Mouse (Mus musculus) v-Abl transformed pro-B cells (cell line): Measurements from ENCODE around the gene A630001G21Rik.
"Not testable (repeated sequence)": the region's sequence is repeated elsewhere in the genome, so short reads cannot be mapped to it uniquely, and the experiment has no call there.

ENCODE experiments used
- in situ Hi-C, 2 experiments: fragments of 400-800 bp; cut with MboI; formaldehyde crosslinking; loops; one replicate each; pipeline ENCODE4 v1.15.1; 2025; ENCODE audit not compliant: unreplicated experiment in 2 of 2

The A630001G21Rik gene

GRCm38 (mm10) chr1:85778436-85778835 lies at the start of gene A630001G21Rik:
A630001G21Rik (minus strand) TSS chr1:85778643.
- in situ Hi-C loops = no loop called here

- in situ Hi-C loops = loop anchor here (25.0 kb wide), 1 partner anchor 240 kb away; the partner anchor contains the start of genes G530012D18Rik (in 2 of the 2) and Sp110 (in 2 of the 2)
Measured at GRCm38 (mm10) chr1:85827166-85827565, 48.7 kb upstream of the A630001G21Rik start.

GRCm38 (mm10) chr1:85824905-85825304 lies 46.5 kb upstream of the A630001G21Rik start:
- in situ Hi-C loops = loop anchor here (25.0 kb wide), 1 partner anchor 238 kb away; the partner anchor contains the start of genes G530012D18Rik (in 2 of the 2) and Sp110 (in 2 of the 2)

GRCm38 (mm10) chr1:85822239-85822638 lies 43.8 kb upstream of the A630001G21Rik start:
- in situ Hi-C loops = no loop called here

GRCm38 (mm10) chr1:85819695-85820094 lies 41.3 kb upstream of the A630001G21Rik start:
- in situ Hi-C loops = no loop called here

GRCm38 (mm10) chr1:85818121-85818520 lies 39.7 kb upstream of the A630001G21Rik start:
- in situ Hi-C loops = no loop called here

- in situ Hi-C loops = not testable (repeated sequence)
Measured at GRCm38 (mm10) chr1:85814213-85814612, 35.8 kb upstream of the A630001G21Rik start.

GRCm38 (mm10) chr1:85810787-85811186 lies 32.3 kb upstream of the A630001G21Rik start:
- in situ Hi-C loops = no loop called here

- in situ Hi-C loops = no loop called here
Measured at GRCm38 (mm10) chr1:85810343-85810742, 31.9 kb upstream of the A630001G21Rik start.

- in situ Hi-C loops = no loop called here
Measured at GRCm38 (mm10) chr1:85809256-85809655, 30.8 kb upstream of the A630001G21Rik start.

- in situ Hi-C loops = no loop called here
Measured at GRCm38 (mm10) chr1:85804551-85804950, 26.1 kb upstream of the A630001G21Rik start.

GRCm38 (mm10) chr1:85802517-85802916 lies 24.1 kb upstream of the A630001G21Rik start:
- in situ Hi-C loops = no loop called here

- in situ Hi-C loops = loop anchor here (5.0 kb wide), 2 partner anchors 33 to 38 kb away; no protein-coding TSS in a partner anchor
Measured at GRCm38 (mm10) chr1:85799776-85800175, 21.3 kb upstream of the A630001G21Rik start.

- in situ Hi-C loops = loop anchor here (5.0 kb wide), 2 partner anchors 37 to 42 kb away; no protein-coding TSS in a partner anchor
Measured at GRCm38 (mm10) chr1:85795196-85795595, 16.8 kb upstream of the A630001G21Rik start.

- in situ Hi-C loops = loop anchor here in 1 of 2 experiments (5.0 kb wide), 1 partner anchor 57 kb away; no protein-coding TSS in a partner anchor
Measured at GRCm38 (mm10) chr1:85794106-85794771, 15.8 kb upstream of the A630001G21Rik start.

- in situ Hi-C loops = loop anchor here in 1 of 2 experiments (5.0 kb wide), 1 partner anchor 56 kb away; no protein-coding TSS in a partner anchor
Measured at GRCm38 (mm10) chr1:85793208-85794105, 15.0 kb upstream of the A630001G21Rik start, which contains the start of gene Cab39. Cab39 (plus strand) TSS chr1:85793441.

- in situ Hi-C loops = loop anchor here in 1 of 2 experiments (5.0 kb wide), 1 partner anchor 54 kb away; no protein-coding TSS in a partner anchor
Measured at GRCm38 (mm10) chr1:85791476-85791875, 13.0 kb upstream of the A630001G21Rik start.

GRCm38 (mm10) chr1:85790565-85790964 lies 12.1 kb upstream of the A630001G21Rik start:
- in situ Hi-C loops = loop anchor here in 1 of 2 experiments (5.0 kb wide), 1 partner anchor 53 kb away; no protein-coding TSS in a partner anchor

- in situ Hi-C loops = loop anchor here in 1 of 2 experiments (5.0 kb wide), 1 partner anchor 32 kb away; no protein-coding TSS in a partner anchor
Measured at GRCm38 (mm10) chr1:85779428-85780180, 1.2 kb upstream of the A630001G21Rik start.

- in situ Hi-C loops = no loop called here
Measured at GRCm38 (mm10) chr1:85779012-85779411, 569 bp upstream of the A630001G21Rik start.
